Mouse (Mus musculus): Measurements from ENCODE around the gene Glud1.

Glud1 gene

GRCm38 (mm10) chr14:34378560-34379331 is 68.2 kb downstream of the Glud1 start:
- DNase-seq (ENCODE audit: low spot score in 2 of 2) = peak; percentile 38 to 62

- DNase-seq (ENCODE audit: low spot score in 2 of 2) = no peak
Measured at GRCm38 (mm10) chr14:34382921-34383704, 72.6 kb downstream of the Glud1 start.

GRCm38 (mm10) chr14:34393295-34393694 is 82.8 kb downstream of the Glud1 start:
- no peak for DNase-seq (ENCODE audit: low spot score in 2 of 2)

All from urinary bladder, postnatal 36 days (tissue).